Mouse (Mus musculus) stomach, postnatal 0 days (tissue): ENCODE results near the gene Gm29776. TPM values are rescaled to one million over a fixed set of nuclear protein-coding genes. Genes with fewer than 3 reads are reported as not detected.

Experiments used
- ATAC-seq: fragments of 200-750 bp; cut with Nextera tagmentation; 2 replicates; pipeline ENCODE4 v1.8.0; 2017; ENCODE audit not compliant: low FRiP score, low TSS enrichment
- DNase-seq: peaks from one replicate; pipeline ENCODE4 v3.0.0-alpha.2; 2016; ENCODE audit warnings: low spot score
- H3K27ac ChIP-seq: fragments of 300-500 bp; sonication (generic); replicated peaks from 2 replicates; pipeline ENCODE4 v1.5.1; 2014; ENCODE audit warnings: mild to moderate bottlenecking, control low read depth
- H3K27me3 ChIP-seq: fragments of 300-500 bp; sonication (generic); 2 replicates; pipeline ENCODE4 v1.6.1; 2014; ENCODE audit warnings: low read length; ENCODE audit not compliant: control insufficient read depth, insufficient read depth
- H3K36me3 ChIP-seq: fragments of 300-500 bp; sonication (generic); 2 replicates; pipeline ENCODE4 v1.6.1; 2014; ENCODE audit warnings: low read length, mixed read lengths; ENCODE audit not compliant: control insufficient read depth, insufficient read depth
- H3K4me1 ChIP-seq: fragments of 300-500 bp; sonication (generic); replicated peaks from 2 replicates; pipeline ENCODE4 v1.6.1; 2014; ENCODE audit warnings: antibody characterized with exemption; ENCODE audit not compliant: control insufficient read depth, insufficient read depth
- H3K4me2 ChIP-seq: fragments of 300-500 bp; sonication (generic); replicated peaks from 2 replicates; pipeline ENCODE4 v1.6.1; 2014; ENCODE audit warnings: low read depth, mild to moderate bottlenecking, control low read depth, moderate library complexity
- H3K4me3 ChIP-seq: fragments of 300-500 bp; sonication (generic); 2 replicates; pipeline ENCODE4 v1.5.1; 2014; ENCODE audit warnings: low read depth, low read length, control low read depth
- H3K9ac ChIP-seq: fragments of 300-500 bp; sonication (generic); 2 replicates; pipeline ENCODE4 v1.6.1; 2014; ENCODE audit warnings: mild to moderate bottlenecking, low read length, control low read depth, mixed read lengths
- H3K9me3 ChIP-seq: fragments of 300-500 bp; sonication (generic); 2 replicates; pipeline ENCODE4 v1.6.1; 2016; ENCODE audit warnings: low read length; ENCODE audit not compliant: control insufficient read depth
- CTCF ChIP-seq: IDR thresholded peaks from 2 replicates; pipeline ENCODE4 v1.5.1; 2016; ENCODE audit warnings: antibody characterized with exemption, low read depth, mild to moderate bottlenecking, moderate library complexity
- EP300 ChIP-seq: optimal IDR thresholded peaks from 2 replicates; pipeline ENCODE3; 2016; ENCODE audit warnings: antibody characterized with exemption
- WGBS: fragments of 180-500 bp; shearing (Covaris S2); extraction: QIAGEN DNeasy Blood & Tissue Kit; methylation state at CpG from one replicate; pipeline ENCODE4 v1.1.7; 2014; 5-methylcytosine and 5-hydroxymethylcytosine counted together
- microRNA-seq: library from miRNA; unstranded; fragments of <30 nt; microRNA quantifications from one replicate; pipeline ENCODE4, GENCODE M21; 2016
- polyA plus RNA-seq: library from polyadenylated mRNA; unstranded; fragments of >200 nt; fragmentation: Nextera tagmentation; extraction: Ambion mirVana; gene quantifications from 2 replicates; pipeline ENCODE4 v1.2.1, GENCODE M21; 2015

The Gm29776 gene
- polyA plus RNA-seq, 1 experiment from 2014 or later, result 0.08 TPM

DNA sequence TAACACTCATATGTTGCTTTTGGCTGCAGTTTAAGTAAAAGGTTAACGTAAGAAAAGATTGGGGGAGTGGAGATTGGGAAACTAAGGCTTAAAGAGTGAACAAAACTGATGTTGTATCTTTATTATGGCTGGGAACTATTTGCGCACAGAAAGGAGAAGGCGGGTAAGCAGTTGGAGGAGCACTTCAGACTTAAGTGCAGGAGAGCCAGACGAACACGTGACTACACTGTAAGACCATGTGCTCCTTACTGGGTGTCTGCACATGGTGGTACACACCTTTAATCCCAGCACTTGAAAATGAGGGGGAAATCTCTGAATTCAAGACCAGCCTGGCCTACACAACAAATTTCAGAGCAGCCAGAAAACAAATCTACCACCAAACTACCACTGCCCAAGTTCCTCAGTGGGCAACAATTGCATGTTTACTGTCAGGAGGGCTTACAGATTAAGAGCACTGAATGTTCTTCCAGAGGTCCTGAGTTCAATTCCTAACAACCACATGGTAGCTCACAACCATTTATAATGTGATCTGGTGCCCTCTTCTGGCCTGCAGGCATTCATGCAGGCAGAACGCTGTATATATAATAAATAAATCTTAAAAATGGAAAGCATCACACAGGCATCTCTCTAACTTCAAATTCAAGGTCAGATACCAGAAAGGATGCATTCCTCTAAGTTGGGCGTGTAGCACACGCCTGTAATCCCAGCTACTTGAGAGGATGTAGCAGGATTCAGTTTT, 51.6 kb downstream of the Gm29776 start:
- no peaks in the 10 kb centered on the region for H3K4me1 ChIP-seq
- H3K4me2 ChIP-seq, result no peak overlapping the region
- H3K9me3 ChIP-seq, result no peaks in the 10 kb centered on the region
- ATAC-seq (no peak), DNase-seq (no peak)
- no peak overlapping the region for H3K4me3 ChIP-seq
- no peaks in the 10 kb centered on the region for H3K27me3 ChIP-seq
- H3K27ac ChIP-seq, result no peak overlapping the region
- WGBS, result 91% methylated on average over 8 of the region's 8 CpGs
- H3K9ac ChIP-seq, result no peak overlapping the region
- peaks cover 51% of the 10 kb centered on the region for H3K36me3 ChIP-seq
- peak; percentile 67 for TF ChIP-seq CTCF
- no peak for TF ChIP-seq EP300

DNA sequence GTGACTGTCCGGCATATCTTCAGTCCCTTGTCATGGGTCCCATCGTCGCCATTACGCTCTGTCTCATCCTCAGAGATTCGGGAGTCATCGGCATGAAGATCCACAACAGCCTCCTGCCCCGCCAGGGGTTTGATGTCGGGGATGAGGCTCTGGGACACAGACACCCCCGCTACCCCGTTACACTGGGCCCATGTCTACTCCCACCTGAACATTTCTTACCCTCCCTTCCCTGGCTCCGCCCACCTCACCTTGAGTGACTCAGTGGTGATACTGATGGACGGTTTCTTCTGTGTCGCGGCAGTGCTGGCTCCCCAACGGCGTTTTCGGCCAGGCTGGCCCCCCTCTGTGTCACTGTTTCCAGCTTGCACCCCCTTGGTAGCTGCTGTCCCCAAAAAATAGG, 52.2 kb downstream of the Gm29776 start:
- Histone ChIP-seq H3K9ac (no peak overlapping the region), H3K4me3 (no peak overlapping the region), H3K4me2 (no peak overlapping the region), H3K4me1 (no peaks in the 10 kb centered on the region), H3K27me3 (no peaks in the 10 kb centered on the region), H3K27ac (no peak overlapping the region), H3K36me3 (peaks cover 51% of the 10 kb centered on the region), H3K9me3 (no peaks in the 10 kb centered on the region)
- no peak for TF ChIP-seq EP300
- TF ChIP-seq CTCF, result no peak
- ATAC-seq (no peak), DNase-seq (no peak)
- 92% methylated on average over 17 of the region's 17 CpGs for WGBS

DNA sequence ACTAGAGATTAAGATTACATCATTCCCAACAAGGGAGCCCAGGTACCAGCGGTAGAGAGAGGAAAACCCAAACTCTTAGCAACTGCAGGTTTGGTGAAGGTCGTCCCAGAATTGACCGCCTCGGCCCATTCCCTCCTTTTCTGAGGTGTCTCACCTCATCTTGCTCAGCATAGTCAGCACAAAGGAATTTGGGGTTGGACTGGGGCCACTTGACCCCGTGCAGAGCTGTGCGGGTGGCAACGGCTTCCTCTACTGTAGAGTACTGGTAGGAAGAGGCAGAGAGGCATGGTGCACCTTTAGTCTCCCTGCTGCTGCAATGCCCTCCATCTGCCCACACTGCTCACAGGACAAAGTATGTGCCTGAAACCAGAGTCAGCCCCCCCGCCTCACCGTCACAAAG, 54.3 kb downstream of the Gm29776 start:
- 80% methylated on average over 9 of the region's 9 CpGs for WGBS

DNA sequence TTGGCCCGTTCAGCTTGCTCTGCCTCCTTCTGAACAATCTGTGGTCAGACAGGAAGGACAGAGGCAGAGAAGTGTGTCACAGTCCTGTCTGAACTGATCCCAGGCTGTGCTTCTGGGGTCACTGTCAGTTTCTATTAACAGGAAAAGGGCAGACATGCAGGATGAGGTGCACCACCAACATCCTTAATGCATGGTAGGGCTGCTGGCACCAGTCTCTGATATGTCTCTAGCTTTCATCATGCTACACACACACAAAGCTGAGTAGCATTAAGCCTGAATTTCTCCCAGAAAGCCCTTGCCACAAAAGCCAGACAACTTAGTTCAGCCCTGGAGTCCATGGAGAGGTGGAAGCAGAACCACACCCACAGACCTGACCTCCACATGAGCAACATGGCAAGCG, 55.6 kb downstream of the Gm29776 start:
- Histone ChIP-seq H3K27me3 (no peaks in the 10 kb centered on the region), H3K36me3 (peaks cover 35% of the 10 kb centered on the region), H3K27ac (no peak overlapping the region), H3K4me2 (no peak overlapping the region), H3K9me3 (no peaks in the 10 kb centered on the region), H3K4me1 (no peaks in the 10 kb centered on the region), H3K9ac (no peak overlapping the region), H3K4me3 (no peak overlapping the region)
- TF ChIP-seq EP300 (no peak), CTCF (no peak)
- 90% methylated on average over 2 of the region's 2 CpGs for WGBS
- no peak for ATAC-seq
- DNase-seq, result no peak

More for the DNA sequence above, 54.3 kb downstream of the Gm29776 start:
- Histone ChIP-seq H3K27me3 (no peaks in the 10 kb centered on the region), H3K36me3 (peaks cover 39% of the 10 kb centered on the region), H3K27ac (no peak overlapping the region), H3K4me3 (no peak overlapping the region), H3K9ac (no peak overlapping the region), H3K4me1 (no peaks in the 10 kb centered on the region), H3K9me3 (no peaks in the 10 kb centered on the region), H3K4me2 (no peak overlapping the region)
- ATAC-seq (no peak), DNase-seq (no peak)
- TF ChIP-seq CTCF (no peak), EP300 (no peak)

Small RNA genes within 50 kb of the gene (microRNA-seq; reads per million reads assigned to microRNA genes)
- gene Mir6948, result not detected

Other genes starting within 250 kb of the Gm29776 start
- 59.3 and 70.0 TPM in 2 replicates for gene Lrp10, start 234.7 kb downstream of the Gm29776 start, polyA plus RNA-seq
- 0.47 and 0.59 TPM in 2 replicates for gene Rem2, start 222.7 kb downstream of the Gm29776 start, polyA plus RNA-seq
- gene Prmt5, start 181.3 kb downstream of the Gm29776 start, polyA plus RNA-seq, result 28.1 and 29.2 TPM in 2 replicates
- 23.7 and 24.1 TPM in 2 replicates for gene Haus4, start 144.2 kb downstream of the Gm29776 start, polyA plus RNA-seq
- gene Ajuba, start 121.3 kb downstream of the Gm29776 start, polyA plus RNA-seq, result 18.9 and 26.4 TPM in 2 replicates
- 2.4 and 3.0 TPM in 2 replicates for gene 4931414P19Rik, start 92.8 kb downstream of the Gm29776 start, polyA plus RNA-seq
- 279 and 291 TPM in 2 replicates for gene Psmb5, start 80.8 kb downstream of the Gm29776 start, polyA plus RNA-seq
- 0.02 TPM in 1 of 2 replicates, not detected in the other for gene Psmb11, start 77.4 kb downstream of the Gm29776 start, polyA plus RNA-seq
- gene Gm17606, start 57.9 kb downstream of the Gm29776 start, polyA plus RNA-seq, result not detected in 2 replicates
- 0.63 and 0.68 TPM in 2 replicates for gene Cdh24, start 57.5 kb downstream of the Gm29776 start, polyA plus RNA-seq
- gene 1700123O20Rik, start 12.6 kb downstream of the Gm29776 start, polyA plus RNA-seq, result 60.8 and 61.7 TPM in 2 replicates
- 37.0 and 46.9 TPM in 2 replicates for gene Acin1, start 11.9 kb downstream of the Gm29776 start, polyA plus RNA-seq
- gene Cebpe, start 13.3 kb upstream of the Gm29776 start, polyA plus RNA-seq, result 0.10 TPM in 1 of 2 replicates, not detected in the other
- gene Slc7a8, start 83.1 kb upstream of the Gm29776 start, polyA plus RNA-seq, result 3.1 and 4.2 TPM in 2 replicates
- not detected in 2 replicates for gene Rnf212b, start 115.3 kb upstream of the Gm29776 start, polyA plus RNA-seq
- 4.5 and 5.0 TPM in 2 replicates for gene Homez, start 172.1 kb upstream of the Gm29776 start, polyA plus RNA-seq
- 1.7 and 2.2 TPM in 2 replicates for gene Ppp1r3e, start 178.7 kb upstream of the Gm29776 start, polyA plus RNA-seq
- gene Bcl2l2, start 184.5 kb upstream of the Gm29776 start, polyA plus RNA-seq, result 4.3 and 4.7 TPM in 2 replicates
- gene Gm20521, start 184.6 kb upstream of the Gm29776 start, polyA plus RNA-seq, result 1.2 TPM in 2 replicates
- gene Pabpn1, start 193.7 kb upstream of the Gm29776 start, polyA plus RNA-seq, result 46.4 and 56.2 TPM in 2 replicates
- 15.4 and 20.6 TPM in 2 replicates for gene Slc22a17, start 214.3 kb upstream of the Gm29776 start, polyA plus RNA-seq
- 14.1 and 16.8 TPM in 2 replicates for gene Efs, start 227.3 kb upstream of the Gm29776 start, polyA plus RNA-seq
- gene Il25, start 233.9 kb upstream of the Gm29776 start, polyA plus RNA-seq, result 0.15 TPM in 1 of 2 replicates, not detected in the other
- gene Cmtm5, start 237.4 kb upstream of the Gm29776 start, polyA plus RNA-seq, result 3.3 and 4.6 TPM in 2 replicates